Mouse (Mus musculus): Measurements from ENCODE around the gene Fancl. TPM values are rescaled to one million over a fixed set of nuclear protein-coding genes. Genes with fewer than 3 reads are reported as not detected.
"Not testable (repeated sequence)": the region's sequence is repeated elsewhere in the genome, so short reads cannot be mapped to it uniquely, and the experiment has no call there.

Fancl gene
- 15.8 and 16.0 TPM in 2 replicates for polyA plus RNA-seq (2014; fragmentation: Nextera tagmentation; extraction: Ambion mirVana)

GRCm38 (mm10) chr11:26385971-26386370, at the start of gene Fancl:
Fancl (plus strand) TSS chr11:26386135.
- no peaks in the 10 kb centered on the region for H3K27me3 ChIP-seq (replicated peaks; ENCODE audit: control insufficient read depth, insufficient read depth, low read length)
- H3K4me1 ChIP-seq (ENCODE audit: control insufficient read depth, insufficient read depth, low read length), result no peaks in the 10 kb centered on the region
- H3K4me3 ChIP-seq (ENCODE audit: low read depth, low read length), result peak within 1 kb of the TSS; percentile 70
- no peaks in the 10 kb centered on the region for H3K9me3 ChIP-seq (replicated peaks; ENCODE audit: control insufficient read depth, low read length)
- ATAC-seq (no peak), DNase-seq (ENCODE audit: low spot score) (no peak)
- peak within 1 kb of the TSS; percentile 76 for H3K9ac ChIP-seq (ENCODE audit: low read length)
- peak within 1 kb of the TSS; percentile 78; the same call in 1 of the 2 replicates for H3K27ac ChIP-seq (ENCODE audit: low read depth, low read length)
- WGBS, result 99% methylated on average over 2 of the region's 2 CpGs
- H3K4me2 ChIP-seq (ENCODE audit: low read length), result peak within 1 kb of the TSS; percentile 62
- H3K36me3 ChIP-seq (ENCODE audit: control insufficient read depth, insufficient read depth, low read length), result no peaks in the 10 kb centered on the region

DNA sequence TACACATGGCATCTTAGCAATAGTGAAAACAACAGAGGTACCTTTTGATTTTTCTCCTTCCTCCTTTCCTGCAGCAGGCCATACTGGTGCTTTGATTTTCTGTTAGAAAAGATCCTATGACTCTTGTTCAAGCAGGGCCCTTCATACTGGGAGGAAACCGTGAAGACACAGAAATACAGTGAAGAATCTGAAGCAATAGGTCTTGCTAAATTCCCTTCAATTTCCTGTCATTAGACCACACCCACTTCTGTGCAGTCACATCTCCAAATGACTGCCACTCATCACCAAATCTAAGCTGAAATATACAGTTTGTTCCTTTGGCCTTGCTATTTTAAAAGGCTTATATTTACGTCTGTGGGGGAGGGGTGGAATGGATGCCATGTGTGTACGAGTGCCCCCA, 49.1 kb upstream of the Fancl start:
- DNase-seq (ENCODE audit: low spot score) (no peak), ATAC-seq (no peak)
- no peak overlapping the region for H3K4me3 ChIP-seq (ENCODE audit: low read depth, low read length)
- 84% methylated on average over 3 of the region's 3 CpGs for WGBS
- no peaks in the 10 kb centered on the region for H3K9me3 ChIP-seq (replicated peaks; ENCODE audit: control insufficient read depth, low read length)
- no peaks in the 10 kb centered on the region for H3K27me3 ChIP-seq (replicated peaks; ENCODE audit: control insufficient read depth, insufficient read depth, low read length)
- H3K27ac ChIP-seq (ENCODE audit: low read depth, low read length), result no peak overlapping the region
- no peaks in the 10 kb centered on the region for H3K4me1 ChIP-seq (ENCODE audit: control insufficient read depth, insufficient read depth, low read length)
- no peak overlapping the region for H3K9ac ChIP-seq (ENCODE audit: low read length)
- H3K36me3 ChIP-seq (ENCODE audit: control insufficient read depth, insufficient read depth, low read length), result no peaks in the 10 kb centered on the region
- H3K4me2 ChIP-seq (ENCODE audit: low read length), result no peak overlapping the region

- H3K27ac ChIP-seq (ENCODE audit: low read depth, low read length); H3K4me1 ChIP-seq (ENCODE audit: control insufficient read depth, insufficient read depth, low read length); H3K9ac ChIP-seq (ENCODE audit: low read length); ATAC-seq; H3K27me3 ChIP-seq (replicated peaks; ENCODE audit: control insufficient read depth, insufficient read depth, low read length); H3K36me3 ChIP-seq (ENCODE audit: control insufficient read depth, insufficient read depth, low read length); H3K4me2 ChIP-seq (ENCODE audit: low read length); H3K4me3 ChIP-seq (ENCODE audit: low read depth, low read length); H3K9me3 ChIP-seq (replicated peaks; ENCODE audit: control insufficient read depth, low read length); DNase-seq (ENCODE audit: low spot score): not testable (repeated sequence)
- 76% methylated on average over 2 of the region's 2 CpGs for WGBS
Observed at GRCm38 (mm10) chr11:26370176-26370575, 15.8 kb upstream of the Fancl start.

- not testable (repeated sequence) for H3K27ac ChIP-seq (ENCODE audit: low read depth, low read length); DNase-seq (ENCODE audit: low spot score); H3K4me2 ChIP-seq (ENCODE audit: low read length); ATAC-seq; H3K36me3 ChIP-seq (ENCODE audit: control insufficient read depth, insufficient read depth, low read length); H3K9me3 ChIP-seq (replicated peaks; ENCODE audit: control insufficient read depth, low read length); H3K4me3 ChIP-seq (ENCODE audit: low read depth, low read length); H3K27me3 ChIP-seq (replicated peaks; ENCODE audit: control insufficient read depth, insufficient read depth, low read length); H3K9ac ChIP-seq (ENCODE audit: low read length); H3K4me1 ChIP-seq (ENCODE audit: control insufficient read depth, insufficient read depth, low read length)
- 9% methylated on average over 1 of the region's 1 CpGs for WGBS
Observed at GRCm38 (mm10) chr11:26371980-26372379, 14.0 kb upstream of the Fancl start.

DNA sequence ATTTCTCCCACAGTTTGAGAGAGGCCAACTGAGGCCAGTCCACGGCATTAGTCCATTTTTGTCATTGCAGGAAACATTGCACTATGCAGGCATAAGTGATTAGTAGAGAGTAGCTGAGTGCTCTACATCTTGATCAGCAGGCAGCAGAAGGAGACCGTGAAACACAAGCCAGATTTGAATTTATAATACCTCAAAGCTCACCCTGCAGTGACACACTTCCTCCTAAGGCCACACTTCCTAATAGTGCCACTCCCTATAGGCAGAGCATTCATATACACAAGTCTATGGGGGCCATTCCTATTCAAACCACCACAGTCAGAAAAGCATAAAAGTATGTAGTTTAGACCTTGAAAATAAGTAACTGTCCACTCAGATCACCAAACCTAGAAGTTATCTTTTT, 11.8 kb upstream of the Fancl start:
- H3K27me3 ChIP-seq (replicated peaks; ENCODE audit: control insufficient read depth, insufficient read depth, low read length), result no peaks in the 10 kb centered on the region
- H3K4me2 ChIP-seq (ENCODE audit: low read length), result no peak overlapping the region
- no peak overlapping the region for H3K9ac ChIP-seq (ENCODE audit: low read length)
- H3K9me3 ChIP-seq (replicated peaks; ENCODE audit: control insufficient read depth, low read length), result no peaks in the 10 kb centered on the region
- no peaks in the 10 kb centered on the region for H3K36me3 ChIP-seq (ENCODE audit: control insufficient read depth, insufficient read depth, low read length)
- ATAC-seq, result no peak
- H3K4me1 ChIP-seq (ENCODE audit: control insufficient read depth, insufficient read depth, low read length), result no peaks in the 10 kb centered on the region
- no peak overlapping the region for H3K27ac ChIP-seq (ENCODE audit: low read depth, low read length)
- no peak for DNase-seq (ENCODE audit: low spot score)
- H3K4me3 ChIP-seq (ENCODE audit: low read depth, low read length), result no peak overlapping the region
- 86% methylated on average over 2 of the region's 2 CpGs for WGBS

GRCm38 (mm10) chr11:26378074-26378473, 7.9 kb upstream of the Fancl start:
- Histone ChIP-seq H3K4me3 (ENCODE audit: low read depth, low read length) (no peak overlapping the region), H3K27me3 (replicated peaks; ENCODE audit: control insufficient read depth, insufficient read depth, low read length) (no peaks in the 10 kb centered on the region), H3K27ac (ENCODE audit: low read depth, low read length) (no peak overlapping the region), H3K9me3 (replicated peaks; ENCODE audit: control insufficient read depth, low read length) (no peaks in the 10 kb centered on the region), H3K4me2 (ENCODE audit: low read length) (no peak overlapping the region), H3K36me3 (ENCODE audit: control insufficient read depth, insufficient read depth, low read length) (no peaks in the 10 kb centered on the region), H3K9ac (ENCODE audit: low read length) (no peak overlapping the region), H3K4me1 (ENCODE audit: control insufficient read depth, insufficient read depth, low read length) (no peaks in the 10 kb centered on the region)
- 84% methylated on average over 2 of the region's 2 CpGs for WGBS
- ATAC-seq (no peak), DNase-seq (ENCODE audit: low spot score) (no peak)

DNA sequence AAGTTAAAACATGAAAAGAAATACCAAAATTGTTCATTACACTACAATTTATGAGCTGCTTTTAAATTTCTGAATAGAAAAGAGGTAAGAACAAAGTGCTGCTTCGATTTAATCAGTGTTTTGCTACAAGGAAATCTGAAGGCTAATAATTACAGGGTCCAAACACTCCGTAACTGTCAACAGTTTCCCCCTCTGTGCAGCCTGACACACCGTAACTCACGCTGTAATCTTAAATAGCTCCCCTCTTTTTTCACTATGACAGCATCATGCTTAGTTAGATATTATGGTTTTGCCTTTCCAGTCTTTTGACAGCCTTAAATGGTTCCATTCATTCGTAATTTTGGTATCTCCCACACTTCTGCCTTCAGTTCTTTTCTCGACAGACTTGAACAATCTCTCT, 4.4 kb upstream of the Fancl start:
- H3K4me2 ChIP-seq (ENCODE audit: low read length), result no peak overlapping the region
- H3K27me3 ChIP-seq (replicated peaks; ENCODE audit: control insufficient read depth, insufficient read depth, low read length), result no peaks in the 10 kb centered on the region
- no peak for DNase-seq (ENCODE audit: low spot score)
- ATAC-seq, result no peak
- H3K27ac ChIP-seq (ENCODE audit: low read depth, low read length), result no peak overlapping the region
- 80% methylated on average over 6 of the region's 6 CpGs for WGBS
- no peaks in the 10 kb centered on the region for H3K36me3 ChIP-seq (ENCODE audit: control insufficient read depth, insufficient read depth, low read length)
- H3K9ac ChIP-seq (ENCODE audit: low read length), result no peak overlapping the region
- no peaks in the 10 kb centered on the region for H3K4me1 ChIP-seq (ENCODE audit: control insufficient read depth, insufficient read depth, low read length)
- no peak overlapping the region for H3K4me3 ChIP-seq (ENCODE audit: low read depth, low read length)
- no peaks in the 10 kb centered on the region for H3K9me3 ChIP-seq (replicated peaks; ENCODE audit: control insufficient read depth, low read length)

- Histone ChIP-seq H3K4me1 (ENCODE audit: control insufficient read depth, insufficient read depth, low read length) (no peaks in the 10 kb centered on the region), H3K4me2 (ENCODE audit: low read length) (peak overlapping the region; percentile 62), H3K9me3 (replicated peaks; ENCODE audit: control insufficient read depth, low read length) (no peaks in the 10 kb centered on the region), H3K27me3 (replicated peaks; ENCODE audit: control insufficient read depth, insufficient read depth, low read length) (no peaks in the 10 kb centered on the region), H3K27ac (ENCODE audit: low read depth, low read length) (peak overlapping the region; percentile 78; the same call in 1 of the 2 replicates), H3K9ac (ENCODE audit: low read length) (peak overlapping the region; percentile 76), H3K4me3 (ENCODE audit: low read depth, low read length) (peak overlapping the region; percentile 70), H3K36me3 (ENCODE audit: control insufficient read depth, insufficient read depth, low read length) (no peaks in the 10 kb centered on the region)
- no peak for DNase-seq (ENCODE audit: low spot score)
- peak; percentile 15; the same call in 1 of the 2 replicates for ATAC-seq
- 63% methylated on average over 2 of the region's 2 CpGs for WGBS
Observed at GRCm38 (mm10) chr11:26386678-26387077, 743 bp downstream of the Fancl start.

GRCm38 (mm10) chr11:26387087-26387611, 1.2 kb downstream of the Fancl start:
- peak overlapping the region; percentile 78; the same call in 1 of the 2 replicates for H3K27ac ChIP-seq (ENCODE audit: low read depth, low read length)
- 0% methylated on average over 42 of the region's 42 CpGs for WGBS
- H3K4me2 ChIP-seq (ENCODE audit: low read length), result peak overlapping the region; percentile 62
- H3K4me3 ChIP-seq (ENCODE audit: low read depth, low read length), result peak overlapping the region; percentile 70
- peak; percentile 96 for DNase-seq (ENCODE audit: low spot score)
- peak overlapping the region; percentile 76 for H3K9ac ChIP-seq (ENCODE audit: low read length)
- no peaks in the 10 kb centered on the region for H3K4me1 ChIP-seq (ENCODE audit: control insufficient read depth, insufficient read depth, low read length)
- no peaks in the 10 kb centered on the region for H3K36me3 ChIP-seq (ENCODE audit: control insufficient read depth, insufficient read depth, low read length)
- no peaks in the 10 kb centered on the region for H3K9me3 ChIP-seq (replicated peaks; ENCODE audit: control insufficient read depth, low read length)
- ATAC-seq, result peak; percentile 100
- H3K27me3 ChIP-seq (replicated peaks; ENCODE audit: control insufficient read depth, insufficient read depth, low read length), result no peaks in the 10 kb centered on the region
